Mouse (Mus musculus) C2C12 (cell line): Measurements from ENCODE around the gene Apol9b.

Experiments used
- CTCF ChIP-seq: IDR thresholded peaks from one replicate; pipeline ENCODE4 v1.5.1; 2011; ENCODE audit not compliant: control insufficient read depth, insufficient read depth, insufficient read length
- MYOD1 ChIP-seq: IDR thresholded peaks from one replicate; pipeline ENCODE4 v1.6.1; 2011; ENCODE audit warnings: low read depth; ENCODE audit not compliant: control insufficient read depth, insufficient read length
- USF1 ChIP-seq: IDR thresholded peaks from one replicate; pipeline ENCODE4 v1.6.1; 2011; ENCODE audit warnings: low read depth, mild to moderate bottlenecking, control low read depth, moderate library complexity

DNA sequence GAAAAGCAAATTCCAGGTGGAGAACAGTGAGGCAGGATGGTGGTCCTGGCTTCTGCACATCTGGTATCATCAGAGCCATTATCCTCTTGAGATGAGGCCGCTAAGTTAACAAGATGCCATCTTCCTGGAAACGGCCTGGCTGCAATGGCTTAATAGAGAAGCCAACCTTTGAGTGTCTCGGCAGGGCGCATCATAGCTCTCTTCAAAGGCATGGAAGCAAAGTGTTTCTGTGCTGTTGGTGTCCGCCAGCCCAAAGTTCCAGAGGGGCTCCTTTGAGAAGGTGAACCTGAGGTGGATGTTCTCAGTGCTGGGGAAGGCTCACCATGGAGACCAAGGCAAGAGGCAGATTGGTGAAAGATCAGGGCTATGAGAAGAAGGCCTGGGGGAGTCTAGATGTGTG lies 2.8 kb downstream of the Apol9b start:
- TF ChIP-seq MYOD1 (no peak), CTCF (no peak), USF1 (no peak)
